Mouse (Mus musculus) forebrain, embryonic 16.5 days (tissue): ENCODE data around the gene B3gat3. TPM values are rescaled to one million over a fixed set of nuclear protein-coding genes. Genes with fewer than 3 reads are reported as not detected.
A peak's percentile ranks its signal among the peaks of the same experiment; 100 is the strongest.
"Not testable (repeated sequence)": the region's sequence is repeated elsewhere in the genome, so short reads cannot be mapped to it uniquely, and the experiment has no call there.

Experiments used
- ATAC-seq: fragments of 200-750 bp; cut with Nextera tagmentation; 2 replicates; pipeline ENCODE4 v1.8.0; 2017; ENCODE audit warnings: mild to moderate bottlenecking, moderate library complexity
- H3K27ac ChIP-seq: fragments of 300-500 bp; sonication (generic); 2 replicates; pipeline ENCODE4 v1.5.1; 2014; ENCODE audit warnings: low read length, control low read depth
- H3K27me3 ChIP-seq: fragments of 300-500 bp; sonication (generic); replicated peaks from 2 replicates; pipeline ENCODE4 v1.6.1; 2014; ENCODE audit warnings: low read length; ENCODE audit not compliant: control insufficient read depth, insufficient read depth
- H3K36me3 ChIP-seq: fragments of 300-500 bp; sonication (generic); 2 replicates; pipeline ENCODE4 v1.6.1; 2014; ENCODE audit not compliant: control insufficient read depth, insufficient read depth
- H3K4me1 ChIP-seq: fragments of 300-500 bp; sonication (generic); replicated peaks from 2 replicates; pipeline ENCODE4 v1.6.1; 2014; ENCODE audit warnings: low read length; ENCODE audit not compliant: control insufficient read depth, insufficient read depth
- H3K4me2 ChIP-seq: fragments of 300-500 bp; sonication (generic); 2 replicates; pipeline ENCODE4 v1.6.1; 2014; ENCODE audit warnings: mild to moderate bottlenecking, low read length, control low read depth
- H3K4me3 ChIP-seq: fragments of 300-500 bp; sonication (generic); replicated peaks from 2 replicates; pipeline ENCODE4 v1.5.1; 2014; ENCODE audit warnings: mild to moderate bottlenecking, low read length, control low read depth
- H3K9ac ChIP-seq: fragments of 300-500 bp; sonication (generic); replicated peaks from 2 replicates; pipeline ENCODE4 v1.6.1; 2014; ENCODE audit warnings: low read depth, low read length, control low read depth
- H3K9me3 ChIP-seq: fragments of 300-500 bp; sonication (generic); 2 replicates; pipeline ENCODE4 v1.6.1; 2016; ENCODE audit warnings: low read length; ENCODE audit not compliant: control insufficient read depth
- WGBS: fragments of 180-500 bp; shearing (Covaris S2); extraction: QIAGEN DNeasy Blood & Tissue Kit; methylation state at CpG from one replicate; pipeline ENCODE4 v1.1.7; 2014; 5-methylcytosine and 5-hydroxymethylcytosine counted together
- polyA plus RNA-seq: library from polyadenylated mRNA; unstranded; fragments of >200 nt; fragmentation: Nextera tagmentation; extraction: Ambion mirVana; gene quantifications from 2 replicates; pipeline ENCODE4 v1.2.1, GENCODE M21; 2015

The B3gat3 gene
- polyA plus RNA-seq, 1 experiment from 2014 or later, result 75.9 TPM

- not testable (repeated sequence) for H3K36me3 ChIP-seq, H3K27me3 ChIP-seq, H3K9me3 ChIP-seq
- Histone ChIP-seq H3K4me1 (peaks cover 31% of the 10 kb centered on the region), H3K27ac (peak overlapping the region; percentile 85), H3K4me2 (peak overlapping the region; percentile 72), H3K4me3 (peak overlapping the region; percentile 98), H3K9ac (peak overlapping the region; percentile 96)
- WGBS, result 26% methylated on average over 21 of the region's 21 CpGs
- ATAC-seq, result peak; percentile 32
These were observed 22.8 kb upstream of the B3gat3 start for GRCm38 (mm10) chr19:8897211-8897864.

- peak within 1 kb of the TSS; percentile 98 for H3K4me3 ChIP-seq
- no peaks in the 10 kb centered on the region for H3K27me3 ChIP-seq
- WGBS, result under 1% methylated on average over 53 of the region's 53 CpGs
- peaks cover 6% of the 10 kb centered on the region for H3K36me3 ChIP-seq
- peak; percentile 98 for ATAC-seq
- H3K9ac ChIP-seq, result peak within 1 kb of the TSS; percentile 96
- no peaks in the 10 kb centered on the region for H3K9me3 ChIP-seq
- peak within 1 kb of the TSS; percentile 97 for H3K4me2 ChIP-seq
- H3K4me1 ChIP-seq, result peaks cover 31% of the 10 kb centered on the region
- H3K27ac ChIP-seq, result peak within 1 kb of the TSS; percentile 85
These were observed 22.2 kb upstream of the B3gat3 start, which contains the start of gene Ganab for GRCm38 (mm10) chr19:8897865-8898495. TSS of gene Ganab (plus strand) at chr19:8898071.

DNA sequence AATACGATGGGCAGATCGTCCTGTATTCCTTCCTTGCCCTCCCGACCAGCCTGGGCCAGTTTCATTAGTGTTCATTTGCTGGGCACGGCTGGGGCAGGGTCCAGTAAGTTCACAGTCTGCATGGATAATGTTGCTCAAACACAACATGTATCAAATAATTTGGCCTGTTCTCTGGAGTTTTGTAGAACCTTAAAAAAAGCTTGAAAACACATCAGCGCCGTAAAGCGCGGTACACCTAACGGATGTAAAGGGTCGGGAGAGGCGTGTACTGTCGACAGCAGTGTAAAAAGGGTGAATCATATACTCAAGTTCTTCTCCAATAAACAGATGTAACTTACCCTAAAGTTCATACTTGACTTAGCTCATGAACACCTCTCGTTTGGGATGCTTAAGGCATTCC, 21.6 kb upstream of the B3gat3 start:
- 11% methylated on average over 13 of the region's 13 CpGs for WGBS

DNA sequence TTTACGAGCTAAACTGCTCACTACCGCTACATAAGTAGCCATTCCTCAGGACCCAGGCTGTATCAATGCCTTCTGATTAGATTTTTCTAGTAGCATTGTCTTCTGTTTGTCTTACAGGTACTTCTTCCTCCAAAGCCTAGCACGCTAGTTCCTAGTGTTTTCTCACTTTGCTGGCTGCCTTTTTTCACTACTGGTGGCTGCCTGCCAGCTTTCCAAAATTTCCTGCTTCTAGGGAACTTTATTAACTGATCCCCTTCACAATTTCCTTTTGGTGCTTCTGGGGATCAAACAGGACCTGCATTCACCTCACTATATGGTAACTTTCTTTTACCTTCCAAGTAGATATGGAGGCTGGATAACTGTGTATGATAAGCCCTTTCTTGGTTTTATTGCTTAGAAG, 21.1 kb upstream of the B3gat3 start:
- Histone ChIP-seq H3K4me1 (peaks cover 23% of the 10 kb centered on the region), H3K36me3 (peaks cover 11% of the 10 kb centered on the region), H3K4me2 (peak overlapping the region; percentile 97), H3K27ac (no peak overlapping the region), H3K27me3 (no peaks in the 10 kb centered on the region), H3K9me3 (no peaks in the 10 kb centered on the region), H3K9ac (peak overlapping the region; percentile 96; the same call in 1 of the 2 replicates), H3K4me3 (peak overlapping the region; percentile 98)
- WGBS, result 54% methylated on average over 3 of the region's 3 CpGs
- no peak for ATAC-seq

More for the DNA sequence above, 21.6 kb upstream of the B3gat3 start:
- Histone ChIP-seq H3K9me3 (no peaks in the 10 kb centered on the region), H3K36me3 (peaks cover 8% of the 10 kb centered on the region), H3K4me3 (peak overlapping the region; percentile 98), H3K27ac (peak overlapping the region; percentile 76), H3K9ac (peak overlapping the region; percentile 96), H3K4me1 (peaks cover 27% of the 10 kb centered on the region), H3K27me3 (no peaks in the 10 kb centered on the region), H3K4me2 (peak overlapping the region; percentile 97)
- no peak for ATAC-seq

- 95% methylated on average over 5 of the region's 5 CpGs for WGBS
- ATAC-seq, result no peak
These were observed 16.8 kb upstream of the B3gat3 start for GRCm38 (mm10) chr19:8903412-8903811.

GRCm38 (mm10) chr19:8908531-8908930, 11.6 kb upstream of the B3gat3 start:
- no peaks in the 10 kb centered on the region for H3K9me3 ChIP-seq
- 86% methylated on average over 6 of the region's 6 CpGs for WGBS

More at GRCm38 (mm10) chr19:8903412-8903811, 16.8 kb upstream of the B3gat3 start:
- H3K27ac ChIP-seq, result no peak overlapping the region
- peaks cover 12% of the 10 kb centered on the region for H3K4me1 ChIP-seq
- H3K27me3 ChIP-seq, result no peaks in the 10 kb centered on the region
- H3K4me3 ChIP-seq, result no peak overlapping the region
- H3K9me3 ChIP-seq, result no peaks in the 10 kb centered on the region
- peaks cover 45% of the 10 kb centered on the region for H3K36me3 ChIP-seq
- H3K9ac ChIP-seq, result no peak overlapping the region
- H3K4me2 ChIP-seq, result no peak overlapping the region

DNA sequence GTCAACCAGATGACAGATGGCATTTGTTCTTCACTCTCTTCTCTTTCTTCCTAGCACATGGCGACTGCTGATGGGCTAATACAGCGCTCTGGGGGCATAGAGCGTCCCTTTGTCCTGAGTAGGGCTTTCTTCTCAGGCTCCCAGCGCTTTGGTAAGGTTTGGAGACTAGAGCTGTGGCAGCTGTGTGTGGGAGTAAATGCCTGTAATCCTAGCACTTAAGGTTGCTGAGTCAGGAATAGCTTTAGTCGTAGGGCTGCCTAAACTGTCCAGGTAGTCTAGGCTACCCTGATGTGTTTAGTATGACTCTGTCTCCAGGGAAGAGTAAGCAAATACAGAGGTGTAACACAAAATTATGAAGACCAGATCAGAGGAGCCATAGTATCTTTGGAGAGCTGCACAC, 8.4 kb upstream of the B3gat3 start:
- Histone ChIP-seq H3K9ac (no peak overlapping the region), H3K27ac (no peak overlapping the region), H3K4me2 (no peak overlapping the region), H3K4me1 (no peaks in the 10 kb centered on the region), H3K27me3 (no peaks in the 10 kb centered on the region), H3K9me3 (no peaks in the 10 kb centered on the region), H3K36me3 (peaks cover 84% of the 10 kb centered on the region), H3K4me3 (no peak overlapping the region)
- ATAC-seq, result no peak
- 96% methylated on average over 5 of the region's 5 CpGs for WGBS

More at GRCm38 (mm10) chr19:8908531-8908930, 11.6 kb upstream of the B3gat3 start:
- Histone ChIP-seq H3K4me1 (no peaks in the 10 kb centered on the region), H3K9ac (no peak overlapping the region), H3K27ac (no peak overlapping the region), H3K27me3 (no peaks in the 10 kb centered on the region), H3K4me3 (no peak overlapping the region), H3K4me2 (no peak overlapping the region), H3K36me3 (peaks cover 78% of the 10 kb centered on the region)
- ATAC-seq, result no peak

GRCm38 (mm10) chr19:8914212-8914611, 6.0 kb upstream of the B3gat3 start:
- ATAC-seq, result no peak
- peaks cover 65% of the 10 kb centered on the region for H3K36me3 ChIP-seq
- H3K4me1 ChIP-seq, result no peaks in the 10 kb centered on the region
- no peaks in the 10 kb centered on the region for H3K27me3 ChIP-seq
- no peak overlapping the region for H3K4me2 ChIP-seq
- H3K4me3 ChIP-seq, result no peak overlapping the region
- H3K9me3 ChIP-seq, result no peaks in the 10 kb centered on the region
- WGBS, result 98% methylated on average over 3 of the region's 3 CpGs
- no peak overlapping the region for H3K9ac ChIP-seq
- H3K27ac ChIP-seq, result no peak overlapping the region

DNA sequence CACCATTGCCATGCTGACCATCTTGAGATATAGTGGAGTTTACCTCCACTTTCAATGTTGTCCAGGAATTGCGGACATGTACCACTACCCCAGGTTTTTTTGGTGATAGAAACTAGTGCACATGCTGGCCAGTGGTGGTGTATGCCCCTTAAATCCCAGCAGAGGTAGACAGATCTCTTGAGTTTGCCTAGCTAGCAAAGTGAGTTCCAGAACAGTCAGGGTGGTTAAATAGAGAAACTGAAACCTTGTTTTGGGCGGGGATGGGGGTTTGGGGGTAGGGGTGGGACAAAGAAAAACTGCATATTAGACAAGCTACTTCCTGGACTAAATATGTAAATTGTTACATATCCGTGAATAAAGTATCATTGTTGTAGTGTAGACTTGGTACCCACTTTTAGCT, 1.2 kb upstream of the B3gat3 start:
- WGBS, result 87% methylated on average over 3 of the region's 3 CpGs

More for the DNA sequence above, 1.2 kb upstream of the B3gat3 start:
- Histone ChIP-seq H3K4me1 (peaks cover 17% of the 10 kb centered on the region), H3K9me3 (no peaks in the 10 kb centered on the region), H3K4me2 (no peak overlapping the region), H3K4me3 (no peak overlapping the region), H3K36me3 (peaks cover 27% of the 10 kb centered on the region), H3K27me3 (no peaks in the 10 kb centered on the region), H3K27ac (no peak overlapping the region), H3K9ac (no peak overlapping the region)
- no peak for ATAC-seq
